In genomic region chr9:11435019-11435418, GRCm38 (mm10) we compare ENCODE assay signal across 8 mouse cellular contexts.
DNase-seq lines count a peak whose midpoint lies in the region; ATAC-seq and TF ChIP-seq lines count a peak whose summit lies in the region.

No protein-coding gene starts in this region.

- H3K4me1 ChIP-seq in forebrain, embryonic 14.5 days (ENCODE audit: control insufficient read depth, insufficient read depth, low read length), result no peaks in the 10 kb centered on the region
- no peaks in the 10 kb centered on the region for H3K4me1 ChIP-seq in forebrain, embryonic 12.5 days
- no peaks in the 10 kb centered on the region for H3K4me1 ChIP-seq in midbrain, embryonic 14.5 days (ENCODE audit: control insufficient read depth, insufficient read depth, low read length)
- no peaks in the 10 kb centered on the region for H3K4me1 ChIP-seq in midbrain, embryonic 16.5 days (ENCODE audit: control insufficient read depth, insufficient read depth, low read length)

- peak; percentile 29 for DNase-seq in forebrain, embryonic 14.5 days (ENCODE audit: low spot score)
- DNase-seq in midbrain, embryonic 14.5 days, result peak; percentile 46
- DNase-seq in brain, embryonic 14.5 days (ENCODE audit: low read depth), result peak; percentile 56
- peak; percentile 31 for DNase-seq in retina, postnatal 1 day
- DNase-seq in heart, adult 9 months (ENCODE audit: low spot score in 2 of 2), result no peak

- ATAC-seq in forebrain, embryonic 14.5 days, result no peak
- ATAC-seq in forebrain, embryonic 12.5 days (ENCODE audit: low FRiP score), result no peak
- no peak for ATAC-seq in midbrain, embryonic 14.5 days (ENCODE audit: low FRiP score, low TSS enrichment)
- ATAC-seq in midbrain, embryonic 16.5 days, result no peak
- ATAC-seq in inflammation-experienced regulatory T-cells, adult 6 months, result peak; percentile 84

- no peaks in the 10 kb centered on the region for H3K9me3 ChIP-seq in forebrain, embryonic 14.5 days (replicated peaks; ENCODE audit: control insufficient read depth, low read length)
- H3K9me3 ChIP-seq in forebrain, embryonic 12.5 days, result no peaks in the 10 kb centered on the region
- H3K9me3 ChIP-seq in midbrain, embryonic 14.5 days (ENCODE audit: control insufficient read depth, low read length), result no peaks in the 10 kb centered on the region
- H3K9me3 ChIP-seq in midbrain, embryonic 16.5 days (replicated peaks; ENCODE audit: control insufficient read depth, low read length, poor library complexity, severe bottlenecking), result no peaks in the 10 kb centered on the region

- WGBS in forebrain, embryonic 14.5 days, result 30% methylated on average over 2 of the region's 2 CpGs
- 37% methylated on average over 2 of the region's 2 CpGs for WGBS in forebrain, embryonic 12.5 days
- WGBS in midbrain, embryonic 14.5 days, result 34% methylated on average over 2 of the region's 2 CpGs
- 25% methylated on average over 2 of the region's 2 CpGs for WGBS in midbrain, embryonic 16.5 days

- no peak overlapping the region for H3K27ac ChIP-seq in forebrain, embryonic 14.5 days (ENCODE audit: low read depth, low read length)
- H3K27ac ChIP-seq in forebrain, embryonic 12.5 days, result no peak overlapping the region
- no peak overlapping the region for H3K27ac ChIP-seq in midbrain, embryonic 14.5 days (replicated peaks; ENCODE audit: low read depth, low read length)
- H3K27ac ChIP-seq in midbrain, embryonic 16.5 days (ENCODE audit: low read length), result no peak overlapping the region

- peak; percentile 49; the same call in 1 of the 2 replicates for TF ChIP-seq CTCF in brain, embryonic 14.5 days (IDR thresholded peaks at IDR 0.05; ENCODE audit: borderline replicate concordance, extremely low read depth, insufficient read depth, insufficient read length)

- H3K9ac ChIP-seq in forebrain, embryonic 14.5 days (ENCODE audit: low read length), result no peak overlapping the region
- no peak overlapping the region for H3K9ac ChIP-seq in forebrain, embryonic 12.5 days
- H3K9ac ChIP-seq in midbrain, embryonic 14.5 days (replicated peaks; ENCODE audit: low read length), result no peak overlapping the region
- H3K9ac ChIP-seq in midbrain, embryonic 16.5 days (ENCODE audit: low read depth, low read length), result no peak overlapping the region

- TF ChIP-seq POLR2A in brain, embryonic 14.5 days (IDR thresholded peaks at IDR 0.05; ENCODE audit: borderline replicate concordance, extremely low read depth, insufficient read depth, insufficient read length, poor library complexity, severe bottlenecking), result no peak

- H3K27me3 ChIP-seq in forebrain, embryonic 14.5 days (replicated peaks; ENCODE audit: control insufficient read depth, insufficient read depth, low read length), result no peaks in the 10 kb centered on the region
- no peaks in the 10 kb centered on the region for H3K27me3 ChIP-seq in forebrain, embryonic 12.5 days
- H3K27me3 ChIP-seq in midbrain, embryonic 14.5 days (ENCODE audit: control insufficient read depth, insufficient read depth, low read length), result no peaks in the 10 kb centered on the region
- H3K27me3 ChIP-seq in midbrain, embryonic 16.5 days (ENCODE audit: control insufficient read depth, insufficient read depth, low read depth, low read length), result no peaks in the 10 kb centered on the region

- no peak overlapping the region for H3K4me3 ChIP-seq in forebrain, embryonic 14.5 days (ENCODE audit: low read depth, low read length)
- H3K4me3 ChIP-seq in forebrain, embryonic 12.5 days (replicated peaks), result no peak overlapping the region
- no peak overlapping the region for H3K4me3 ChIP-seq in midbrain, embryonic 14.5 days (replicated peaks; ENCODE audit: low read depth, low read length)
- H3K4me3 ChIP-seq in midbrain, embryonic 16.5 days (ENCODE audit: low read depth, low read length), result no peak overlapping the region

- no peaks in the 10 kb centered on the region for H3K36me3 ChIP-seq in forebrain, embryonic 14.5 days (ENCODE audit: control insufficient read depth, insufficient read depth, low read length)
- no peaks in the 10 kb centered on the region for H3K36me3 ChIP-seq in forebrain, embryonic 12.5 days (replicated peaks)
- no peaks in the 10 kb centered on the region for H3K36me3 ChIP-seq in midbrain, embryonic 14.5 days (ENCODE audit: control insufficient read depth, insufficient read depth, low read length)
- no peaks in the 10 kb centered on the region for H3K36me3 ChIP-seq in midbrain, embryonic 16.5 days (ENCODE audit: control insufficient read depth, insufficient read depth, low read length)

- no peak overlapping the region for H3K4me2 ChIP-seq in forebrain, embryonic 14.5 days (ENCODE audit: low read length)
- no peak overlapping the region for H3K4me2 ChIP-seq in forebrain, embryonic 12.5 days
- H3K4me2 ChIP-seq in midbrain, embryonic 14.5 days (ENCODE audit: low read length), result no peak overlapping the region
- H3K4me2 ChIP-seq in midbrain, embryonic 16.5 days (ENCODE audit: low read length), result no peak overlapping the region

Comparison
In these comparisons a context has a peak if more than half of its experiments do, and no peak if none do; other contexts are left out.
1. DNase-seq: peak in forebrain, embryonic 14.5 days (single experiment), midbrain, embryonic 14.5 days (single experiment), brain, embryonic 14.5 days (single experiment) and retina, postnatal 1 day (single experiment); none in heart, adult 9 months (0 of 2).